ENCODE assay signal across 12 mouse cellular contexts in the genomic region with DNA sequence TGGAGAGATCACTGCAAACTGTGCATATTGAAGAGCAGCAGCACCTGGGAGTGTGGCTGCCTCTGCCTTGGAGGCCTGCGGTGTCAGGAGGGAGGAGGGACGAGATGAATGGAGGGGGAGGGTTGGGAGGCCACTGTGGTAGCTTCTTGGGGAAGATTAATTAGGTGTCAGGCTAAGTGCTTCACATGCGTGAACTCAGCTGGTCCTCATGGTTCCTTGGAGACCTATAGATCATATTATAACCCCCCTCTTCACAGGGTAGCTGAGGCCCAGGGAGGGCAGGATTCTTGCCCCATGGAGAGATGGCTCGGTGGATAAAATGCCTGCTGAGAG. TPM values are rescaled to one million over a fixed set of nuclear protein-coding genes. Genes with fewer than 3 reads are reported as not detected.
A peak's percentile ranks its signal among the peaks of the same experiment; 100 is the strongest.
DNase-seq lines count a peak whose midpoint lies in the region; ATAC-seq and TF ChIP-seq lines count a peak whose summit lies in the region.
"Had no signal": no experiment of that assay in that cellular context is flagged by ENCODE, and none has a peak within 500 bp of the region (broad histone marks: within the 10 kb centered on the region; RNA-seq: fewer than 3 reads in every experiment).

No protein-coding gene starts in this region.

- H3K9me3 ChIP-seq in lung, embryonic 14.5 days (ENCODE audit: low read depth, low read length): no peaks in the 10 kb centered on the region
- H3K9me3 ChIP-seq in neural tube, embryonic 11.5 days (ENCODE audit: control insufficient read depth, low read length): no peaks in the 10 kb centered on the region

- H3K27ac ChIP-seq in lung, embryonic 14.5 days (ENCODE audit: low read depth): no peak overlapping the region
- 0 out of 2 replicates have a peak overlapping the region, but pooled peaks have one; percentile 44 for H3K27ac ChIP-seq in bone marrow, adult 2 months (ENCODE audit: control insufficient read depth, insufficient read depth, low read depth, low read length, poor library complexity)
- peak overlapping the region; percentile 72; the same call in 1 of the 2 replicates for H3K27ac ChIP-seq in neural tube, embryonic 11.5 days (ENCODE audit: low read depth, low read length)
- H3K27ac ChIP-seq: limb, embryonic 12.5 days had no signal

- H3K36me3 ChIP-seq in lung, embryonic 14.5 days (ENCODE audit: insufficient read depth): no peaks in the 10 kb centered on the region
- H3K36me3 ChIP-seq in neural tube, embryonic 11.5 days (ENCODE audit: control insufficient read depth, insufficient read depth, low read length): no peaks in the 10 kb centered on the region
- H3K36me3 ChIP-seq: limb, embryonic 12.5 days had no signal

- no peak overlapping the region for H3K9ac ChIP-seq in lung, embryonic 14.5 days
- no peak overlapping the region for H3K9ac ChIP-seq in neural tube, embryonic 11.5 days (ENCODE audit: low read length)
- H3K9ac ChIP-seq: limb, embryonic 12.5 days had no signal

- no peak for TF ChIP-seq CTCF in lung, embryonic 14.5 days (IDR thresholded peaks at IDR 0.05; ENCODE audit: low read depth)
- no peak for TF ChIP-seq CTCF in lung, adult 2 months (IDR thresholded peaks at IDR 0.05; ENCODE audit: insufficient read depth, low read length)
- no peak for TF ChIP-seq CTCF in bone marrow, adult 2 months (IDR thresholded peaks at IDR 0.05; ENCODE audit: control insufficient read depth, insufficient read depth, low read length)

- peak; percentile 61; the same call in 1 of the 2 replicates for ATAC-seq in lung, embryonic 14.5 days (ENCODE audit: insufficient read depth)
- ATAC-seq in neural tube, embryonic 11.5 days (ENCODE audit: insufficient read depth, low FRiP score, low TSS enrichment): peak; percentile 89
- no peak for ATAC-seq in monocyte, adult 5-6 weeks (replicated peaks; ENCODE audit: insufficient number of reproducible peaks, low FRiP score, low TSS enrichment, poor library complexity, severe bottlenecking)

- TF ChIP-seq POLR2A in lung, adult 2 months (IDR thresholded peaks at IDR 0.05; ENCODE audit: borderline replicate concordance, extremely low read depth, low read depth, low read length): no peak
- no peak for TF ChIP-seq POLR2A in bone marrow, adult 2 months (IDR thresholded peaks at IDR 0.05; ENCODE audit: borderline replicate concordance, control insufficient read depth, low read depth, low read length)

- peak; percentile 47 for DNase-seq in lung, embryonic 14.5 days
- no peak for DNase-seq in lung, adult 2 months
- peak; percentile 63 for DNase-seq in embryo, embryonic 9.5 days (ENCODE audit: extremely low spot score)
- peak; percentile 74 for DNase-seq in neural tube, embryonic 11.5 days (ENCODE audit: low spot score)
- no peak for DNase-seq in gastrocnemius, postnatal 25 days
- DNase-seq in left cerebral cortex, postnatal 10 days (ENCODE audit: extremely low spot score in 1 of 2, low spot score in 2 of 2): no peak
- DNase-seq: cerebellum, postnatal 10 days; heart, postnatal 4 days; lung, adult 18-20 months had no signal

- no peak overlapping the region for H3K4me3 ChIP-seq in lung, embryonic 14.5 days (ENCODE audit: low read depth, low read length)
- H3K4me3 ChIP-seq in lung, adult 2 months (replicated peaks; ENCODE audit: extremely low read depth, low read depth, low read length): no peak overlapping the region
- H3K4me3 ChIP-seq in bone marrow, adult 2 months (replicated peaks; ENCODE audit: control insufficient read depth, low read depth, low read length): no peak overlapping the region
- no peak overlapping the region for H3K4me3 ChIP-seq in neural tube, embryonic 11.5 days (ENCODE audit: low read depth, low read length)
- H3K4me3 ChIP-seq: limb, embryonic 12.5 days had no signal

- peaks cover 8% of the 10 kb centered on the region; the same call in 1 of the 2 replicates for H3K4me1 ChIP-seq in lung, embryonic 14.5 days (ENCODE audit: insufficient read depth)
- H3K4me1 ChIP-seq in lung, adult 2 months (ENCODE audit: control insufficient read depth, insufficient read depth, low read length): peaks cover 49% of the 10 kb centered on the region
- peaks cover 7% of the 10 kb centered on the region for H3K4me1 ChIP-seq in bone marrow, adult 2 months (ENCODE audit: control insufficient read depth, insufficient read depth, low read length)
- peaks cover 15% of the 10 kb centered on the region for H3K4me1 ChIP-seq in neural tube, embryonic 11.5 days (ENCODE audit: control insufficient read depth, insufficient read depth, low read length)

- H3K4me2 ChIP-seq in lung, embryonic 14.5 days: no peak overlapping the region
- no peak overlapping the region for H3K4me2 ChIP-seq in neural tube, embryonic 11.5 days (ENCODE audit: low read depth)
- H3K4me2 ChIP-seq: limb, embryonic 12.5 days had no signal

- H3K27me3 ChIP-seq in lung, embryonic 14.5 days (ENCODE audit: insufficient read depth, low read length): no peaks in the 10 kb centered on the region
- no peaks in the 10 kb centered on the region for H3K27me3 ChIP-seq in neural tube, embryonic 11.5 days (ENCODE audit: control insufficient read depth, insufficient read depth, low read length)
- H3K27me3 ChIP-seq: limb, embryonic 12.5 days had no signal

- WGBS in lung, embryonic 14.5 days: 9% methylated on average over 4 of the region's 4 CpGs
- 27% methylated on average over 4 of the region's 4 CpGs for WGBS in lung, adult 2 months
- 43% methylated on average over 4 of the region's 4 CpGs for WGBS in bone marrow, adult 2 months
- 0% methylated on average over 4 of the region's 4 CpGs for WGBS in neural tube, embryonic 11.5 days

- intact Hi-C loops in left cerebral cortex, postnatal 10 days (cut with DNase I): no loop called here

RNA-seq across cellular contexts. Expression of gene Prkch, which starts 23.4 kb away (rescaled TPM):
- 16.2 and 18.0 TPM in 2 replicates for polyA plus RNA-seq in lung, embryonic 14.5 days (2014; fragmentation: Nextera tagmentation; extraction: Ambion mirVana)
- polyA plus RNA-seq in lung, adult 2 months (2012; rRNA removed): 39.2 and 41.8 TPM in 2 replicates
- 1.9 and 7.8 TPM in 2 replicates for polyA plus RNA-seq in bone marrow, adult 2 months (2011; ENCODE audit: insufficient read depth, insufficient read length, low replicate concordance, missing spikeins)
- polyA plus RNA-seq in neural tube, embryonic 11.5 days (2014; fragmentation: Nextera tagmentation; extraction: Ambion mirVana): 11.0 and 11.7 TPM in 2 replicates
- 1 to 10 TPM; 5.0 to 6.9 TPM for total RNA-seq in gastrocnemius, postnatal 25 days (2021)
- total RNA-seq in monocyte, adult 5-6 weeks (2017): 140 to 209 TPM (median 154 TPM) in 3 replicates
- 1 to 10 TPM; 5.0 to 5.1 TPM for total RNA-seq in left cerebral cortex, postnatal 10 days (2021)

Comparison
In these comparisons a context has a peak if more than half of its experiments do, and no peak if none do; other contexts are left out.
1. DNase-seq: peak in lung, embryonic 14.5 days (single experiment), embryo, embryonic 9.5 days (single experiment) and neural tube, embryonic 11.5 days (single experiment); none in lung, adult 2 months (single experiment), gastrocnemius, postnatal 25 days (single experiment) and left cerebral cortex, postnatal 10 days (0 of 2).